Mouse (Mus musculus) neural tube, embryonic 12.5 days (tissue): ENCODE results near the gene Acot7. TPM values are rescaled to one million over a fixed set of nuclear protein-coding genes. Genes with fewer than 3 reads are reported as not detected.
A peak's percentile ranks its signal among the peaks of the same experiment; 100 is the strongest.

Experiments used
- ATAC-seq: fragments of 200-750 bp; cut with Nextera tagmentation; 2 replicates; pipeline ENCODE4 v1.8.0; 2017; ENCODE audit warnings: low read depth, mild to moderate bottlenecking, moderate TSS enrichment, moderate library complexity; ENCODE audit not compliant: low FRiP score
- H3K27ac ChIP-seq: fragments of 300-500 bp; sonication (generic); 2 replicates; pipeline ENCODE4 v1.5.1; 2016
- H3K27me3 ChIP-seq: fragments of 300-500 bp; sonication (generic); replicated peaks from 2 replicates; pipeline ENCODE4 v1.6.1; 2016; ENCODE audit warnings: mild to moderate bottlenecking
- H3K36me3 ChIP-seq: fragments of 300-500 bp; sonication (generic); 2 replicates; pipeline ENCODE4 v1.6.1; 2016; ENCODE audit warnings: mild to moderate bottlenecking
- H3K4me1 ChIP-seq: fragments of 300-500 bp; sonication (generic); 2 replicates; pipeline ENCODE4 v1.6.1; 2016
- H3K4me2 ChIP-seq: fragments of 300-500 bp; sonication (generic); replicated peaks from 2 replicates; pipeline ENCODE4 v1.6.1; 2016; ENCODE audit warnings: mild to moderate bottlenecking
- H3K4me3 ChIP-seq: fragments of 300-500 bp; sonication (generic); 2 replicates; pipeline ENCODE4 v1.5.1; 2016
- H3K9ac ChIP-seq: fragments of 300-500 bp; sonication (generic); 2 replicates; pipeline ENCODE4 v1.6.1; 2016; ENCODE audit warnings: mild to moderate bottlenecking
- H3K9me3 ChIP-seq: fragments of 300-500 bp; sonication (generic); 2 replicates; pipeline ENCODE4 v1.6.1; 2016; ENCODE audit warnings: mild to moderate bottlenecking
- WGBS: fragments of 180-500 bp; shearing (Covaris S2); methylation state at CpG from one replicate; pipeline ENCODE4 v1.1.7; 2016; 5-methylcytosine and 5-hydroxymethylcytosine counted together
- polyA plus RNA-seq: library from polyadenylated mRNA; unstranded; fragments of >200 nt; fragmentation: Nextera tagmentation; extraction: Ambion mirVana; gene quantifications from 2 replicates; pipeline ENCODE4 v1.2.1, GENCODE M21; 2016

Gene Acot7
- polyA plus RNA-seq, 1 experiment from 2014 or later = 213 TPM

GRCm38 (mm10) chr4:152286887-152287286 lies 109.0 kb downstream of the Acot7 start:
- Histone ChIP-seq H3K9me3 (no peaks in the 10 kb centered on the region), H3K36me3 (no peaks in the 10 kb centered on the region), H3K27ac (no peak overlapping the region), H3K9ac (0 out of 2 replicates have a peak overlapping the region, but pooled peaks have one; percentile 26), H3K27me3 (peaks cover 92% of the 10 kb centered on the region), H3K4me2 (peak overlapping the region; percentile 62), H3K4me1 (peaks cover 67% of the 10 kb centered on the region), H3K4me3 (peak overlapping the region; percentile 29; the same call in 1 of the 2 replicates)
- WGBS = 1% methylated on average over 26 of the region's 26 CpGs
- no peak for ATAC-seq

DNA sequence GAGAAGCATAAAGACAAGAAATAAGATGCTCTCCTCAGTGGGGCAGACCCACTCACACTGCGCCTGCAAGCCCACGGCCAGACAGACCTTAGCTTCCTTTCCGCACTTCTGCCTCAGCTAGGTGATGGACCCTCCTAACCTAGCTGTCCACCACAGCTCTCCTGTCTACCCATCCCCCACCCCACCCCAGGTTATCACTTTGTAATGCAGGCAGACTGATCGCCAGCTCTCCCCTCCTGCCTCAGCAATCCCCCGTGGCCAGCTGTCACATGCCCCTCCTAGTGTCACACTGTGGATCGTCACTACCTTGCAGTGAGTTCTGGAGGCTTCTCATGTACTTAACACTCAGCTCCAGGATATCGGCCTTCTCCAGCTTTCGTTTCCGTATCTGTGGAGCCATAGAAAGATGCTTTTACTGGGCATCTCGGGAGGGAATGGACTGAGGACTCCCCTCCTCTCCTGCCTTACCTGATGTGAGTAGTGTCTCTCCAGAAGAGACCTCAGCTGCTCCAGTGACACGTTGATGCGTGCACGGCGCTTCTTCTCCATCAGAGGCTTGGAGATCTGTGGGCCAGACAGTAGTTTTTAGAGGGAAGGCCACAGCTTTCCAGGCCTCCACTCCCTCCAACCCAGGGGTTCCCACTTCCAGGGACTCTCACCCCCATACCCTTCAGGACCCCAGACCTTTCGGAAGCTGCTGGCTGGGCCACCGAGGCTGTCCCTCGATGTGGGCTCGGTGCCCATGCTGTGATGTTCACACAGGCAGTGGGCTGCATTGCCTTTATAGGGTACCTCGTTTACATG lies 109.6 kb downstream of the Acot7 start:
- Histone ChIP-seq H3K36me3 (no peaks in the 10 kb centered on the region), H3K27ac (no peak overlapping the region), H3K4me2 (peak overlapping the region; percentile 62), H3K9ac (0 out of 2 replicates have a peak overlapping the region, but pooled peaks have one; percentile 26), H3K9me3 (no peaks in the 10 kb centered on the region), H3K27me3 (peaks cover 91% of the 10 kb centered on the region), H3K4me3 (no peak overlapping the region), H3K4me1 (peaks cover 73% of the 10 kb centered on the region)
- WGBS = 4% methylated on average over 19 of the region's 19 CpGs
- no peak for ATAC-seq

- WGBS = 24% methylated on average over 18 of the region's 18 CpGs
- H3K27me3 ChIP-seq = peaks cover 90% of the 10 kb centered on the region
- H3K27ac ChIP-seq = no peak overlapping the region
- no peaks in the 10 kb centered on the region for H3K9me3 ChIP-seq
- H3K9ac ChIP-seq = no peak overlapping the region
- H3K4me2 ChIP-seq = peak overlapping the region; percentile 62
- no peaks in the 10 kb centered on the region for H3K36me3 ChIP-seq
- no peak for ATAC-seq
- H3K4me1 ChIP-seq = peaks cover 74% of the 10 kb centered on the region
- H3K4me3 ChIP-seq = no peak overlapping the region
These were observed 110.5 kb downstream of the Acot7 start for GRCm38 (mm10) chr4:152288398-152288945.

GRCm38 (mm10) chr4:152290385-152290784 lies 112.5 kb downstream of the Acot7 start:
- ATAC-seq = peak; percentile 30
- WGBS = 1% methylated on average over 39 of the region's 39 CpGs
- Histone ChIP-seq H3K9me3 (no peaks in the 10 kb centered on the region), H3K4me1 (peaks cover 78% of the 10 kb centered on the region), H3K4me2 (peak overlapping the region; percentile 66), H3K27ac (0 out of 2 replicates have a peak overlapping the region, but pooled peaks have one; percentile 17), H3K36me3 (no peaks in the 10 kb centered on the region), H3K27me3 (peaks cover 83% of the 10 kb centered on the region), H3K4me3 (peak overlapping the region; percentile 19), H3K9ac (peak overlapping the region; percentile 54)

DNA sequence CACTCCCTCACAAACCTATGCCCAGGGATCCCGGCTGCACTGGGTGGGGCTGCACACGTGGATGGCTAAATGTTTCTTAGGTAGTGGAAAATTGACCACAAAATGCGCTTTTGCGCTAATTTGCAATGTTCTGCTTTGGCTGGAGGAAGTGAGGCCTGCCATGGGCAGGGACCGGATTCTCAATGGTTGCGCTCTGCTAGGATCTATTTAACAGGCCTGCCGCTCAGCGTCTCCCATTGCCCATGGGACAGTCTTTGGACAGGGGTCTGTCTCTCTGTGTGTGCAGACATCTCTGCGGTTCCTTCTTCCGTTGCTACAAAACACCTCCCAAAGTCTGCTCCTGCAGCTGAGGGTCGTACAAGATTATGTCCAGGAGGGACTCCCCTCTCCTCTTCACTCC lies 113.1 kb downstream of the Acot7 start:
- Histone ChIP-seq H3K27ac (no peak overlapping the region), H3K27me3 (peaks cover 83% of the 10 kb centered on the region), H3K9me3 (no peaks in the 10 kb centered on the region), H3K4me2 (peak overlapping the region; percentile 66), H3K36me3 (no peaks in the 10 kb centered on the region), H3K4me1 (peaks cover 73% of the 10 kb centered on the region), H3K9ac (no peak overlapping the region; the same call in 1 of the 2 replicates), H3K4me3 (no peak overlapping the region)
- ATAC-seq = no peak
- 5% methylated on average over 11 of the region's 11 CpGs for WGBS

DNA sequence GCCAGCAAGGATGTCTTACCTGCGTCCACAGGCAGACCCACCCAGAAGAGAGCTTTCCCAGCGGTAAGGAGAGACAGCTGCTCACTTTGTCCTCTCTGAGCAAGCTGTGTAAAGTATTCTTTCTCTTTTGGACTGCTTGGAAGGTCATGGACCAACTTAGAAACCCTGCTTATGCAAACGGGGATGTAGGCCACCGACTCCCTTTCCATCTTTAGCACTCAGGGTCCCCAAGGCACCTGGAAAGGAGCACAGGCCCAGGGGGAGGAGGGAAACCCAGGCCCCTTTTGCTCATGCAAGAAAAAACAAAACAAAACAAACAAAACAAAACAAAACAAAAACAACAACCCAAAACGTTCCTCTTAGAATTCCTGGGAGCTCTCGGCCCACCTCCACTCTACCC lies 113.6 kb downstream of the Acot7 start, which contains the start of gene Hes3:
Gene Hes3, minus strand, starts transcription at position 101 of the 400 bp plus-strand sequence.
- peak within 1 kb of the TSS; percentile 19 for H3K4me3 ChIP-seq
- no peak within 1 kb of the TSS for H3K27ac ChIP-seq
- peaks cover 78% of the 10 kb centered on the region for H3K27me3 ChIP-seq
- H3K4me1 ChIP-seq = peaks cover 68% of the 10 kb centered on the region
- no peaks in the 10 kb centered on the region for H3K36me3 ChIP-seq
- no peaks in the 10 kb centered on the region for H3K9me3 ChIP-seq
- no peak for ATAC-seq
- H3K4me2 ChIP-seq = peak within 1 kb of the TSS; percentile 66
- H3K9ac ChIP-seq = peak within 1 kb of the TSS; percentile 54
- 13% methylated on average over 6 of the region's 6 CpGs for WGBS

GRCm38 (mm10) chr4:152292102-152292765 lies 114.3 kb downstream of the Acot7 start:
- Histone ChIP-seq H3K4me1 (peaks cover 61% of the 10 kb centered on the region), H3K27me3 (peaks cover 71% of the 10 kb centered on the region), H3K36me3 (no peaks in the 10 kb centered on the region), H3K9ac (0 out of 2 replicates have a peak overlapping the region, but pooled peaks have one; percentile 36), H3K4me3 (no peak overlapping the region), H3K9me3 (no peaks in the 10 kb centered on the region), H3K27ac (no peak overlapping the region), H3K4me2 (peak overlapping the region; percentile 31)
- 6% methylated on average over 12 of the region's 12 CpGs for WGBS
- no peak for ATAC-seq

DNA sequence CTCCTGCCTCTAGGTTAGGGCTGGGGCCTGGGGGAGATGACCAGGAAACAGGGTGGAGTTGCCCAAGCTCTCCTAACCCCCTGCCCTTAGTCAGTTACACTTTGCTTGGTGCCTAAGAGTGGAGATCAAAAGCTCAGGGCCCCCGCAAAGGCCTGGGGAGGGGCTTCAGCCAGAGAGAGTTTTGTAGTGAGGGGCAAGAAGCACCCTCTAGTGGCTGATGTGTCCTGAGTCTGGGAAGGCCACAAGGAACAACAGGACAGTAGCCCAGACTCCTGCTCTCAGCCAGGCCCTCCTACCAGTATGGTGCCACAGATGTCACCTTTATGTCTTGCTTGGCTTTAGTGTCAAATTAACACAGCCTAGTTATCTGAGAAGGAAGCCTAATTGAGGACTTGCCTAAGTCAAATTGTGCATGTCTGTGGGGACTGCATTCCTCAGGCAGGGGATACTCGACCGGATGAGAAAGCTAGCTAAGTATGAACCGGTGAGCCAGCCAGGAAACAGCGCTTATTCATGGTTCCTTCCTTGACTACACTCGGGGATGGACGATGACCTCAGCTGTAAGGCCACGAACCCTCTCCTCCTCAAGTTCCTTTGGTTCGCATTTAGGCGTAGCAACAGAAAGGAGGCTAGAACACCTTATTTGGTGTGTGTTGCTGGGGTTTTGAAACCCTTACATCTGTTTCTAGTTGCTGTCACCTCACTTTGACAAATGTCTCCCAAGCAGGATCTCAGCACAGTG lies 116.4 kb downstream of the Acot7 start:
- H3K4me2 ChIP-seq = no peak overlapping the region
- no peak overlapping the region for H3K27ac ChIP-seq
- no peak for ATAC-seq
- peaks cover 57% of the 10 kb centered on the region for H3K27me3 ChIP-seq
- WGBS = 49% methylated on average over 10 of the region's 10 CpGs
- no peaks in the 10 kb centered on the region for H3K9me3 ChIP-seq
- no peak overlapping the region for H3K4me3 ChIP-seq
- H3K4me1 ChIP-seq = peaks cover 57% of the 10 kb centered on the region
- H3K36me3 ChIP-seq = no peaks in the 10 kb centered on the region
- H3K9ac ChIP-seq = no peak overlapping the region

GRCm38 (mm10) chr4:152295916-152296315 lies 118.0 kb downstream of the Acot7 start:
- 47% methylated on average over 4 of the region's 4 CpGs for WGBS
- Histone ChIP-seq H3K4me1 (peaks cover 43% of the 10 kb centered on the region), H3K27me3 (peaks cover 42% of the 10 kb centered on the region), H3K4me3 (no peak overlapping the region), H3K4me2 (0 out of 2 replicates have a peak overlapping the region, but pooled peaks have one; percentile 9), H3K36me3 (peaks cover 13% of the 10 kb centered on the region), H3K9ac (no peak overlapping the region), H3K27ac (no peak overlapping the region), H3K9me3 (no peaks in the 10 kb centered on the region)
- ATAC-seq = no peak

DNA sequence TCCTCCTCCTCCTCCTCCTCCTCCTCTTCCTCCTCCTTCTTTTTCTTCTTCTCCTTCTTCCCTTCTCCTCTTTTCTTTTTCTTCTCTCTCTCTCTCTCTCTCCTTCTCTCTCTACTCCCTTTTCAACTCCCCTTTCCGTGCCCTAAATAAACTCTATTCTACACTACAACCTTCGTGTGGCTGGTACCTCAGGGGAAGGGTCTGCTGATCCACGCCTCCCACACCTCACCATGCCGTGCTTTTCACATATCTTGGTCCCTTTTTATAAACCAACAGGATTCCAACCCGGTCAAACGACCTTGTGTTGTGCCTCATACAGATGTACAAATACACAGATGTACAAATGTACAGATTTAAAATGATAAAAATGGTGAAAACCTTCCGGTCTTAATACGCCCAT lies 118.4 kb downstream of the Acot7 start:
- Histone ChIP-seq H3K27me3 (peaks cover 37% of the 10 kb centered on the region), H3K9me3 (no peaks in the 10 kb centered on the region), H3K4me2 (peak overlapping the region; percentile 97), H3K27ac (no peak overlapping the region), H3K36me3 (peaks cover 18% of the 10 kb centered on the region), H3K4me3 (peak overlapping the region; percentile 95; the same call in 1 of the 2 replicates), H3K9ac (0 out of 2 replicates have a peak overlapping the region, but pooled peaks have one; percentile 40), H3K4me1 (peaks cover 38% of the 10 kb centered on the region)
- no peak for ATAC-seq
- WGBS = 18% methylated on average over 8 of the region's 8 CpGs
